ENCODE assay signal across 8 mouse cellular contexts in the genomic region with DNA sequence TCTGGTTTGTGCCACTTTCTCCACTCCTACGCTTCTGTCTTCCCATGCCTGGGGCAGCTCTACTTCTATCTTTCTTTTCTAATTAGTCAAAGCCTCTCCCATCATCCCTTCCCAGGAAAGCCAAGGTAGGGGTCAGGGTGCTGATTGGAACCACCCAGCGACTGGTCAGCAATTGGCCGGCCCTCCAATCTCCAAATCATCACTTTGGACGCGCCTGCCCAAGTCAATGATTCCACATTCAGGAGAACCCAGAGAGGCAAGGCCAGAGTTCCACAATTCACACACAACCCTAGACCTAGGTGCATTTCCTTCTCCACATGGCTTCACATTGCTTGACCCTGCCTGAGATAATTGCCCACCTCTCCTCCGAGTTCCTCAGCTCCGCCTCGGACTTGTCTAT. TPM values are rescaled to one million over a fixed set of nuclear protein-coding genes. Genes with fewer than 3 reads are reported as not detected.
DNase-seq lines count a peak whose midpoint lies in the region; ATAC-seq lines count a peak whose summit lies in the region.

No protein-coding gene starts in this region.

- no peak for ATAC-seq in neural tube, embryonic 15.5 days (ENCODE audit: low FRiP score)

- peak; percentile 26 for DNase-seq in cerebellum, adult 9-10 months
- no peak for DNase-seq in cerebellum, adult 11-12 months
- peak; percentile 16 to 22 for DNase-seq in spleen, postnatal 10 days (ENCODE audit: low spot score in 2 of 2)
- DNase-seq in spleen, adult 12 weeks (ENCODE audit: low spot score): no peak
- DNase-seq in kidney, postnatal 36 days: peak; percentile 53 to 69
- DNase-seq in right cerebral cortex, postnatal 25 days: no peak
- no peak for DNase-seq in ovary, adult 18-20 months (ENCODE audit: low spot score)

- peak overlapping the region; percentile 58 for H3K4me3 ChIP-seq in neural tube, embryonic 15.5 days (replicated peaks)

- H3K9ac ChIP-seq in neural tube, embryonic 15.5 days (replicated peaks): peak overlapping the region; percentile 69

- peak overlapping the region; percentile 97 for H3K4me2 ChIP-seq in neural tube, embryonic 15.5 days

- peak overlapping the region; percentile 25; the same call in 1 of the 2 replicates for H3K27ac ChIP-seq in neural tube, embryonic 15.5 days (replicated peaks)

- H3K36me3 ChIP-seq in neural tube, embryonic 15.5 days: no peaks in the 10 kb centered on the region

- peaks cover 32% of the 10 kb centered on the region for H3K4me1 ChIP-seq in neural tube, embryonic 15.5 days

- peaks cover 45% of the 10 kb centered on the region for H3K27me3 ChIP-seq in neural tube, embryonic 15.5 days (replicated peaks)

- no peaks in the 10 kb centered on the region for H3K9me3 ChIP-seq in neural tube, embryonic 15.5 days (replicated peaks)

- 20% methylated on average over 8 of the region's 8 CpGs for WGBS in neural tube, embryonic 15.5 days

RNA-seq across cellular contexts. Expression of gene Dgka, which starts 0.4 kb away (rescaled TPM):
- 7.7 and 13.2 TPM in 2 replicates for polyA plus RNA-seq in neural tube, embryonic 15.5 days (2015; fragmentation: Nextera tagmentation; extraction: Ambion mirVana)

RNA-seq across cellular contexts. Expression of gene Pym1, which starts 3.5 kb away (rescaled TPM):
- 41.7 and 42.7 TPM in 2 replicates for polyA plus RNA-seq in neural tube, embryonic 15.5 days (2015; fragmentation: Nextera tagmentation; extraction: Ambion mirVana)

RNA-seq across cellular contexts. Expression of gene Cdk2, which starts 39.4 kb away (rescaled TPM):
- 16.1 and 33.7 TPM in 2 replicates for polyA plus RNA-seq in neural tube, embryonic 15.5 days (2015; fragmentation: Nextera tagmentation; extraction: Ambion mirVana)

RNA-seq across cellular contexts. Expression of gene Pmel, which starts 40.2 kb away (rescaled TPM):
- polyA plus RNA-seq in neural tube, embryonic 15.5 days (2015; fragmentation: Nextera tagmentation; extraction: Ambion mirVana): 0.49 and 1.1 TPM in 2 replicates

RNA-seq across cellular contexts. Expression of gene Mmp19, which starts 46.5 kb away (rescaled TPM):
- 0.56 and 0.88 TPM in 2 replicates for polyA plus RNA-seq in neural tube, embryonic 15.5 days (2015; fragmentation: Nextera tagmentation; extraction: Ambion mirVana)

Comparison
In these comparisons a context has a peak if more than half of its experiments do, and no peak if none do; other contexts are left out.
1. DNase-seq: peak in cerebellum, adult 9-10 months (single experiment), spleen, postnatal 10 days (2 of 2) and kidney, postnatal 36 days (2 of 2); none in cerebellum, adult 11-12 months (single experiment), spleen, adult 12 weeks (single experiment), right cerebral cortex, postnatal 25 days (single experiment) and ovary, adult 18-20 months (single experiment).